Mouse (Mus musculus) monocyte, adult 5-6 weeks (primary cell): Measurements from ENCODE around the gene Ccdc9b. TPM values are rescaled to one million over a fixed set of nuclear protein-coding genes. Genes with fewer than 3 reads are reported as not detected.

ENCODE experiments used
- ATAC-seq: fragments of 153-309, 156-312 bp; replicated peaks from 2 replicates; pipeline ENCODE4 v1.8.0; 2017; ENCODE audit warnings: mild to moderate bottlenecking; ENCODE audit not compliant: low TSS enrichment, insufficient number of reproducible peaks, severe bottlenecking, poor library complexity, low FRiP score
- total RNA-seq: library from RNA; stranded (forward); fragments of 200-1000, 200-491, 200-594 nt; gene quantifications from 3 replicates; pipeline ENCODE4 v1.2.3, GENCODE M21; 2017

Ccdc9b gene
- total RNA-seq, 1 experiment from 2014 or later = 0.10 TPM

- peak; percentile 71; the same call in 1 of the 2 replicates for ATAC-seq
These were observed 17.3 kb upstream of the Ccdc9b start, which contains the start of gene Disp2 for GRCm38 (mm10) chr2:118779504-118780480. TSS of gene Disp2 (plus strand) at chr2:118779719.

GRCm38 (mm10) chr2:118779065-118779464, 16.6 kb upstream of the Ccdc9b start:
- ATAC-seq = no peak

- ATAC-seq = no peak
These were observed 16.0 kb upstream of the Ccdc9b start for GRCm38 (mm10) chr2:118778418-118778817.

GRCm38 (mm10) chr2:118776295-118776694, 13.8 kb upstream of the Ccdc9b start:
- no peak for ATAC-seq

GRCm38 (mm10) chr2:118775846-118776245, 13.4 kb upstream of the Ccdc9b start:
- ATAC-seq = no peak

GRCm38 (mm10) chr2:118775396-118775795, 12.9 kb upstream of the Ccdc9b start:
- no peak for ATAC-seq

- no peak for ATAC-seq
These were observed 12.1 kb upstream of the Ccdc9b start for GRCm38 (mm10) chr2:118774536-118774935.

GRCm38 (mm10) chr2:118772158-118772874, 9.9 kb upstream of the Ccdc9b start, which contains the start of gene Phgr1:
TSS of gene Phgr1 (plus strand) at chr2:118772769.
- ATAC-seq = 0 out of 2 replicates have a peak, but pooled peaks have one; percentile 31

GRCm38 (mm10) chr2:118766041-118767033, 3.9 kb upstream of the Ccdc9b start:
- no peak for ATAC-seq

GRCm38 (mm10) chr2:118764875-118765274, 2.4 kb upstream of the Ccdc9b start:
- ATAC-seq = no peak

GRCm38 (mm10) chr2:118764094-118764831, 1.8 kb upstream of the Ccdc9b start:
- ATAC-seq = no peak

GRCm38 (mm10) chr2:118763469-118763868, 1.0 kb upstream of the Ccdc9b start:
- ATAC-seq = no peak

GRCm38 (mm10) chr2:118762784-118763148, 305 bp upstream of the Ccdc9b start:
- ATAC-seq = no peak

GRCm38 (mm10) chr2:118761358-118761757, 1.1 kb downstream of the Ccdc9b start:
- ATAC-seq = no peak

- ATAC-seq = no peak
These were observed 2.0 kb downstream of the Ccdc9b start for GRCm38 (mm10) chr2:118760311-118761025.

GRCm38 (mm10) chr2:118759828-118760227, 2.6 kb downstream of the Ccdc9b start:
- peak; percentile 66 for ATAC-seq

- no peak for ATAC-seq
These were observed 6.4 kb downstream of the Ccdc9b start for GRCm38 (mm10) chr2:118756103-118756502.
